Mouse (Mus musculus) liver, embryonic 14.5 days (tissue): Measurements from ENCODE around the gene Dock7. TPM values are rescaled to one million over a fixed set of nuclear protein-coding genes. Genes with fewer than 3 reads are reported as not detected.

Source experiments
- ATAC-seq: fragments of 200-750 bp; cut with Nextera tagmentation; 2 replicates; pipeline ENCODE4 v1.8.0; 2017; ENCODE audit warnings: moderate number of reproducible peaks, mild to moderate bottlenecking, moderate library complexity; ENCODE audit not compliant: insufficient read depth
- DNase-seq, 3 experiments: peaks; one replicate each; pipeline ENCODE4 v3.0.0-alpha.2; 2012 to 2013; ENCODE audit warnings: low read depth in 3 of 3, low spot score in 3 of 3
- H3K27ac ChIP-seq: fragments of 300-500 bp; sonication (generic); 2 replicates; pipeline ENCODE4 v1.5.1; 2014; ENCODE audit warnings: moderate library complexity, mild to moderate bottlenecking, control low read depth, inconsistent platforms
- H3K27me3 ChIP-seq: fragments of 300-500 bp; sonication (generic); 2 replicates; pipeline ENCODE4 v1.6.1; 2014; ENCODE audit warnings: mild to moderate bottlenecking, low read length, moderate library complexity; ENCODE audit not compliant: control insufficient read depth, insufficient read depth
- H3K36me3 ChIP-seq: fragments of 300-500 bp; sonication (generic); replicated peaks from 2 replicates; pipeline ENCODE4 v1.6.1; 2014; ENCODE audit warnings: low read depth; ENCODE audit not compliant: control insufficient read depth, insufficient read depth
- H3K4me1 ChIP-seq, 2 experiments: fragments of 200-500 bp in 1 of 2; fragments of 300-500 bp in 1 of 2; sonication (generic) in 1 of 2; replicated peaks; 2 replicates each; pipeline ENCODE4 v1.6.1; 2012 to 2014; ENCODE audit warnings: antibody characterized with exemption in 1 of 2, inconsistent platforms in 1 of 2, low read length in 1 of 2; ENCODE audit not compliant: control insufficient read depth in 2 of 2, insufficient read depth in 2 of 2
- H3K4me2 ChIP-seq: fragments of 300-500 bp; sonication (generic); 2 replicates; pipeline ENCODE4 v1.6.1; 2014; ENCODE audit warnings: low read depth, mild to moderate bottlenecking, control low read depth, moderate library complexity
- H3K4me3 ChIP-seq, 2 experiments: fragments of 200-500 bp in 1 of 2; fragments of 300-500 bp in 1 of 2; sonication (generic) in 1 of 2; 2 replicates each; pipeline ENCODE4 v1.5.1; 2012 to 2014; ENCODE audit warnings: low read depth in 2 of 2, low read length in 2 of 2, mild to moderate bottlenecking in 2 of 2, control low read depth in 1 of 2, inconsistent platforms in 1 of 2, moderate library complexity in 1 of 2; ENCODE audit not compliant: insufficient read depth in 1 of 2
- H3K9ac ChIP-seq: fragments of 300-500 bp; sonication (generic); replicated peaks from 2 replicates; pipeline ENCODE4 v1.6.1; 2014; ENCODE audit warnings: mild to moderate bottlenecking, control low read depth, moderate library complexity
- H3K9me3 ChIP-seq: fragments of 300-500 bp; sonication (generic); 2 replicates; pipeline ENCODE4 v1.6.1; 2016; ENCODE audit warnings: low read length, mixed read lengths; ENCODE audit not compliant: control insufficient read depth
- CTCF ChIP-seq: IDR thresholded peaks from 2 replicates; pipeline ENCODE4 v1.5.1; 2016; ENCODE audit warnings: antibody characterized with exemption, low read depth, control low read depth
- EP300 ChIP-seq: IDR thresholded peaks from 2 replicates; pipeline ENCODE4 v1.6.1; 2016; ENCODE audit warnings: antibody characterized with exemption, low read depth
- WGBS: fragments of 180-500 bp; shearing (Covaris S2); extraction: QIAGEN DNeasy Blood & Tissue Kit; methylation state at CpG from one replicate; pipeline ENCODE4 v1.1.7; 2014; ENCODE audit not compliant: insufficient replicate concordance; 5-methylcytosine and 5-hydroxymethylcytosine counted together
- polyA plus RNA-seq, 2 experiments: library from polyadenylated mRNA; depleted of rRNA in 1 of 2; stranded (reverse) in 1 of 2; unstranded in 1 of 2; fragments of >200 nt; fragmentation: Nextera tagmentation in 1 of 2; extraction: Ambion mirVana in 1 of 2; gene quantifications; 2 replicates each; pipeline versions ENCODE4 v1.2.1 to v1.2.3; 2012 to 2014

Gene Dock7
- polyA plus RNA-seq, 2 experiments, result 9.0 to 15.2 TPM

- Histone ChIP-seq H3K4me1 (peaks cover 3 to 19% of the 10 kb centered on the region in 2 experiments; a peak in 3 of 4 replicates), H3K9ac (peak overlapping the region; percentile 48), H3K9me3 (no peaks in the 10 kb centered on the region), H3K27ac (no peak overlapping the region), H3K4me2 (peak overlapping the region; percentile 64), H3K27me3 (no peaks in the 10 kb centered on the region), H3K4me3 (peak overlapping the region; percentile 14 to 18; a peak in 3 of 4 replicates), H3K36me3 (no peaks in the 10 kb centered on the region)
- 39% methylated on average over 17 of the region's 17 CpGs for WGBS
- peak; percentile 83 for ATAC-seq
- DNase-seq, result peak in 2 of 3 experiments; percentile 5 to 16
- TF ChIP-seq CTCF (no peak), EP300 (peak; percentile 79)
These were observed 32.8 kb downstream of the Dock7 start for GRCm38 (mm10) chr4:99087760-99088485.

- Histone ChIP-seq H3K9me3 (no peaks in the 10 kb centered on the region), H3K36me3 (no peaks in the 10 kb centered on the region), H3K4me1 (peaks cover 0 to 9% of the 10 kb centered on the region in 2 experiments; a peak in 3 of 4 replicates), H3K27me3 (no peaks in the 10 kb centered on the region), H3K4me3 (no peak overlapping the region), H3K9ac (no peak overlapping the region), H3K4me2 (no peak overlapping the region), H3K27ac (no peak overlapping the region)
- whole genome bisulfite sequencing, result 50% methylated on average over 3 of the region's 3 CpGs
- no peak for DNase-seq
- no peak for ATAC-seq
- TF ChIP-seq CTCF, result no peak
- TF ChIP-seq EP300, result no peak
These were observed 36.9 kb downstream of the Dock7 start for GRCm38 (mm10) chr4:99083862-99084261.

- H3K9ac ChIP-seq, result no peak overlapping the region
- no peak overlapping the region for H3K4me3 ChIP-seq
- ATAC-seq (no peak), DNase-seq (no peak)
- H3K4me1 ChIP-seq, result no peaks in the 10 kb centered on the region
- TF ChIP-seq CTCF (no peak), EP300 (no peak)
- no peak overlapping the region for H3K27ac ChIP-seq
- 66% methylated on average over 1 of the region's 1 CpGs for WGBS
- H3K27me3 ChIP-seq, result no peaks in the 10 kb centered on the region
- no peak overlapping the region for H3K4me2 ChIP-seq
- H3K9me3 ChIP-seq, result no peaks in the 10 kb centered on the region
- no peaks in the 10 kb centered on the region for H3K36me3 ChIP-seq
These were observed 39.5 kb downstream of the Dock7 start for GRCm38 (mm10) chr4:99081169-99081568.

- DNase-seq (no peak), ATAC-seq (no peak)
- Histone ChIP-seq H3K4me1 (no peaks in the 10 kb centered on the region), H3K4me3 (no peak overlapping the region), H3K9ac (no peak overlapping the region), H3K4me2 (no peak overlapping the region), H3K9me3 (no peaks in the 10 kb centered on the region), H3K36me3 (no peaks in the 10 kb centered on the region), H3K27me3 (no peaks in the 10 kb centered on the region), H3K27ac (no peak overlapping the region)
- WGBS, result 54% methylated on average over 3 of the region's 3 CpGs
- TF ChIP-seq CTCF (no peak), EP300 (no peak)
These were observed 42.7 kb downstream of the Dock7 start for GRCm38 (mm10) chr4:99078005-99078404.

- Histone ChIP-seq H3K36me3 (no peaks in the 10 kb centered on the region; the same call in none of the 2 replicates), H3K4me2 (no peak overlapping the region), H3K9ac (no peak overlapping the region), H3K4me3 (no peak overlapping the region), H3K27ac (no peak overlapping the region), H3K4me1 (no peaks in the 10 kb centered on the region), H3K27me3 (no peaks in the 10 kb centered on the region), H3K9me3 (no peaks in the 10 kb centered on the region)
- DNase-seq, result no peak
- TF ChIP-seq EP300, result no peak
- no peak for TF ChIP-seq CTCF
- WGBS, result 60% methylated on average over 6 of the region's 6 CpGs
- no peak for ATAC-seq
These were observed 51.9 kb downstream of the Dock7 start for GRCm38 (mm10) chr4:99068806-99069205.
